Mouse (Mus musculus): ENCODE results near the gene Meiob. TPM values are rescaled to one million over a fixed set of nuclear protein-coding genes. Genes with fewer than 3 reads are reported as not detected.

Meiob gene
- polyA plus RNA-seq, 1 experiment from 2014 or later: not detected

DNA sequence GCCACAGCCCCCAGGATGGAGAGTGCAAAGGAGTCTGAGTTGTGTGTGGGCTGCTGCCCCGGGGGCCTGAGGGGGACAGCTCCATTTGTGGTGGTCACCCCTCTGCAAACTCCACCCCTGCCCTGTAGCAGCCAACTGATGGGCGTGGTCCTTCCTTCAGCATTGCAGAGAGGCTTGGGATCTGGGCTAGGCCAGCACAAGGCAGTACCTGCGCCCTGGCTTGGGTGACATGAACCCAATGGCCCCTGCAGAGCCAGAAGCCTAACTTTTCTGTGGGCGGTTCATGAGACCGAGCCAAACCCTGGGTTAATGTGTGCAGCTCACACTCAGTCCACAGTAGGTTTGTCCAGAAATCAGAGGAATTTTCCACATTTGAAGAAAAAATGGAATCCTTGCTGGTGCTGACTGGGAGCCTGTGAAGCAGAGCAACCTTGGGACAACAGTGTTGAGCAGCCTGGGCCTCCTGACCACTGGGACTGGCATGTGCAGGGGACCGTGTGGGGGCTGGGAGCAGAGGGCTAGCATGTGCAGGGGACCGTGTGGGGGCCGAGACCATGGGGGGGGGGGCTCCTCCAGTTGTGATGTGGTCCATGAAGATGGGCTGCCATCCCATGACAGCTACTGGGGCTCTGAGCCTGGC, 53.9 kb downstream of the Meiob start:
- 87% methylated on average over 8 of the region's 8 CpGs for WGBS
- Histone ChIP-seq H3K36me3 (ENCODE audit: control insufficient read depth, insufficient read depth, low read length) (peaks cover 22% of the 10 kb centered on the region), H3K4me3 (ENCODE audit: low read length) (no peak overlapping the region), H3K9me3 (ENCODE audit: control insufficient read depth, low read length) (no peaks in the 10 kb centered on the region), H3K4me1 (ENCODE audit: control insufficient read depth, insufficient read depth, low read depth, low read length) (no peaks in the 10 kb centered on the region), H3K27me3 (replicated peaks; ENCODE audit: control insufficient read depth, insufficient read depth, low read length) (no peaks in the 10 kb centered on the region), H3K27ac (ENCODE audit: low read depth, low read length) (no peak overlapping the region), H3K4me2 (ENCODE audit: low read length) (no peak overlapping the region), H3K9ac (ENCODE audit: low read depth, low read length) (no peak overlapping the region)
- ATAC-seq: no peak

DNA sequence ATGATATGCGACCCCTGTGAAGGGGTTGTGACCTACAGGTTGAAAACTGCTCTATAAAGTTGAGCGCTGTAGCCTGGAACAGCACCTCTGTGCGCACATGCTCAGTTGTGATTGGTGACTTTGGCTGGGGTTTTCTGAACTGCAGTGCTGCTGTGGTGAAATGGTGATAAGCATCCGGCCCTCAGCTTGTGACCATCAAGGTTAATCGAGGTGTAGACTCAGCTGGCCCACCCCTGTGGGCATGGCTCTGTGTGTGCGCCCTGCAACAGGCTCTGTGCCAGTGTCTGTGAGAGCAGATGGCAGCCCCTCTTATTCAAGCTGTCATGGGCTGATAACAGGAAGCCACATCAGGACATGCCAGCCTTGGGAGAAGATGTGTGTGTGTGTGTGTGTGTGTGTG, 54.9 kb downstream of the Meiob start:
- peaks cover 23% of the 10 kb centered on the region for H3K36me3 ChIP-seq (ENCODE audit: control insufficient read depth, insufficient read depth, low read length)
- WGBS: 81% methylated on average over 6 of the region's 6 CpGs

DNA sequence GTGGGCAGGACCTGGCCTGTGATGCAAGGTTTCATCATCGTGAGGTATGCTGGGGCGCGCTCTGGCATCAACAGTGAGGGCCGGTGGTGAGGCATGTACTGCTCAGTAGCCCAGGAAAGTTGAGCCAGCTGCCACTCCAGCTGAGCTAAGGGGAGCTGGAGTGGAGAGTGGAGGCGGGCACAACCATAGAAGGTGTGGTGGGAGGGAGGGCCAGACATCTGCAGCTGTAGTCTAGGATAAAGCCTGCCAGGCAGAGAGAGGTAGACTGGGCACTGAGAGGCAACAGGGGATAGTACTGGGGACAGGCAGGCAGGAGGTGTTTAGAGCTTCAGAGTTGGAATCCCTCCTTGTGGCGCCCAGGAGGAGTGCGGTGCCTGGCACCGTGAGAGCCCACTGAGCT, 56.0 kb downstream of the Meiob start:
- 94% methylated on average over 8 of the region's 8 CpGs for WGBS

More for the DNA sequence above, 54.9 kb downstream of the Meiob start:
- Histone ChIP-seq H3K4me1 (ENCODE audit: control insufficient read depth, insufficient read depth, low read depth, low read length) (no peaks in the 10 kb centered on the region), H3K9ac (ENCODE audit: low read depth, low read length) (no peak overlapping the region), H3K4me2 (ENCODE audit: low read length) (no peak overlapping the region), H3K27ac (ENCODE audit: low read depth, low read length) (no peak overlapping the region), H3K4me3 (ENCODE audit: low read length) (no peak overlapping the region), H3K9me3 (ENCODE audit: control insufficient read depth, low read length) (no peaks in the 10 kb centered on the region), H3K27me3 (replicated peaks; ENCODE audit: control insufficient read depth, insufficient read depth, low read length) (no peaks in the 10 kb centered on the region)
- no peak for ATAC-seq

DNA sequence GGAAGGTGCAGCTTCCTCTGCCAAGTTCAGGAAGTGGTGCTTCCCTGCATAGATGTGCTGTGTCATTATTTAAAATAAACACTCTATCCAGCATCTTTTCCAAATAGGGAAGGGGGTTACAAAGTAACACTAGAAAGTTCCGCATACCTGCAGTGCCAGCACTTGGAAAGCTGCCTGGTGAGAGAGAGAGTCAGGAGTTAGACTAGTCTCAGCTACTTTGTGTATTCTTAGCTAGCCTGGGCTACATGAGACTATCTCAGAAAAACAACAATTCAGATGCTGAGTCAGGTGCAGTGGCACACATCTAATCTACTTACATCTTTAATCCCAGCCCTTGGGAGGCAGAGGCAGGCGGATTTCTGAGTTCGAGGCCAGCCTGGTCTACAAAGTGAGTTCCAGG, 57.7 kb downstream of the Meiob start:
- 95% methylated on average over 3 of the region's 3 CpGs for WGBS
- ATAC-seq: no peak
- Histone ChIP-seq H3K4me1 (ENCODE audit: control insufficient read depth, insufficient read depth, low read depth, low read length) (no peaks in the 10 kb centered on the region), H3K9ac (ENCODE audit: low read depth, low read length) (no peak overlapping the region), H3K27me3 (replicated peaks; ENCODE audit: control insufficient read depth, insufficient read depth, low read length) (no peaks in the 10 kb centered on the region), H3K27ac (ENCODE audit: low read depth, low read length) (no peak overlapping the region), H3K4me3 (ENCODE audit: low read length) (no peak overlapping the region), H3K36me3 (ENCODE audit: control insufficient read depth, insufficient read depth, low read length) (peaks cover 25% of the 10 kb centered on the region), H3K9me3 (ENCODE audit: control insufficient read depth, low read length) (no peaks in the 10 kb centered on the region), H3K4me2 (ENCODE audit: low read length) (no peak overlapping the region)

More for the DNA sequence above, 56.0 kb downstream of the Meiob start:
- no peak overlapping the region for H3K9ac ChIP-seq (ENCODE audit: low read depth, low read length)
- no peaks in the 10 kb centered on the region for H3K9me3 ChIP-seq (ENCODE audit: control insufficient read depth, low read length)
- no peak for ATAC-seq
- H3K4me2 ChIP-seq (ENCODE audit: low read length): no peak overlapping the region
- H3K4me3 ChIP-seq (ENCODE audit: low read length): no peak overlapping the region
- H3K4me1 ChIP-seq (ENCODE audit: control insufficient read depth, insufficient read depth, low read depth, low read length): no peaks in the 10 kb centered on the region
- peaks cover 25% of the 10 kb centered on the region for H3K36me3 ChIP-seq (ENCODE audit: control insufficient read depth, insufficient read depth, low read length)
- H3K27me3 ChIP-seq (replicated peaks; ENCODE audit: control insufficient read depth, insufficient read depth, low read length): no peaks in the 10 kb centered on the region
- H3K27ac ChIP-seq (ENCODE audit: low read depth, low read length): no peak overlapping the region

DNA sequence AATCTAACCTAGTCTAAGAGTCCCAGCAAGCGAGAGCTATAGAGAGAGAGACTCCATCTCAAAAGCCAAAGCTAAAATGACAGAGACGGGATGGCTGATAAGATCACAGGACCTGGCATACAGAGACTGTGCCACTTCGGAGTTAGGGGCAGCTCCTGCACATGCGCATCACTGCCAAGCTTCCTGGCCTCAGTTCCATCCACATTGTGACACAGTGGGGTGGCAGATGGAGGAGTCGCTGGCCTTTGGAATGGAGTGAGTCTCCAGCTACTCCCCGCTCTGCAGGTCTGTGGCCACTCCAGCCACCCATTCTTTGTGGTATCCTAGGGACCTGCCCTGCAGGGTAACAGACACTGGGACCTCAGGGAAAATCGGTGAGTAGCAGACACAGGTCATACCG, 61.7 kb downstream of the Meiob start, which contains the start of gene Igfals:
TSS of gene Igfals (plus strand) at position 222 of the 400 bp plus-strand sequence.
- Histone ChIP-seq H3K36me3 (ENCODE audit: control insufficient read depth, insufficient read depth, low read length) (peaks cover 20% of the 10 kb centered on the region), H3K4me3 (ENCODE audit: low read length) (no peak within 1 kb of the TSS), H3K27ac (ENCODE audit: low read depth, low read length) (no peak within 1 kb of the TSS), H3K9me3 (ENCODE audit: control insufficient read depth, low read length) (no peaks in the 10 kb centered on the region), H3K4me2 (ENCODE audit: low read length) (no peak within 1 kb of the TSS), H3K4me1 (ENCODE audit: control insufficient read depth, insufficient read depth, low read depth, low read length) (no peaks in the 10 kb centered on the region), H3K9ac (ENCODE audit: low read depth, low read length) (no peak within 1 kb of the TSS), H3K27me3 (replicated peaks; ENCODE audit: control insufficient read depth, insufficient read depth, low read length) (no peaks in the 10 kb centered on the region)
- ATAC-seq: no peak
- WGBS: 90% methylated on average over 8 of the region's 8 CpGs

DNA sequence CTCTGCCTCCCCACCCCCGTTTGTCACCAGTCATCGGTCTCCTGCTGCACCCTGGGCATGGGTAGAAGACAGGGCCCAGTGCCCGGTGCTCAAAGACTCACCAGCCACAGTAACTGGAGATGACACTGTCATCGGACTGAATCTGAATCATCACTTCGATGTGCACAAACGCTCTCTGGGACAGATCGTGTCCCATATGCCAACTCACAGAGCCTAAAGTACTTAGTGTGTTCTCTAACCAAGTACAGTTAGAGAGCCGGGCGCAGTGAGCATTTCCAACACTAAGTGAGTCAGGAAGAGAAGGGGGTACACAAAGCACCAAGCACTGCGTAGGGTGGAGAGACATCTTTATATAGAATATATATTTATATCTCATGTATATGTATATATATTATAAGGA, 63.8 kb downstream of the Meiob start:
- Histone ChIP-seq H3K36me3 (ENCODE audit: control insufficient read depth, insufficient read depth, low read length) (peaks cover 12% of the 10 kb centered on the region), H3K9ac (ENCODE audit: low read depth, low read length) (no peak overlapping the region), H3K4me2 (ENCODE audit: low read length) (no peak overlapping the region), H3K4me3 (ENCODE audit: low read length) (no peak overlapping the region), H3K27ac (ENCODE audit: low read depth, low read length) (no peak overlapping the region), H3K9me3 (ENCODE audit: control insufficient read depth, low read length) (no peaks in the 10 kb centered on the region), H3K27me3 (replicated peaks; ENCODE audit: control insufficient read depth, insufficient read depth, low read length) (no peaks in the 10 kb centered on the region), H3K4me1 (ENCODE audit: control insufficient read depth, insufficient read depth, low read depth, low read length) (no peaks in the 10 kb centered on the region)
- ATAC-seq: no peak
- 96% methylated on average over 10 of the region's 10 CpGs for WGBS

DNA sequence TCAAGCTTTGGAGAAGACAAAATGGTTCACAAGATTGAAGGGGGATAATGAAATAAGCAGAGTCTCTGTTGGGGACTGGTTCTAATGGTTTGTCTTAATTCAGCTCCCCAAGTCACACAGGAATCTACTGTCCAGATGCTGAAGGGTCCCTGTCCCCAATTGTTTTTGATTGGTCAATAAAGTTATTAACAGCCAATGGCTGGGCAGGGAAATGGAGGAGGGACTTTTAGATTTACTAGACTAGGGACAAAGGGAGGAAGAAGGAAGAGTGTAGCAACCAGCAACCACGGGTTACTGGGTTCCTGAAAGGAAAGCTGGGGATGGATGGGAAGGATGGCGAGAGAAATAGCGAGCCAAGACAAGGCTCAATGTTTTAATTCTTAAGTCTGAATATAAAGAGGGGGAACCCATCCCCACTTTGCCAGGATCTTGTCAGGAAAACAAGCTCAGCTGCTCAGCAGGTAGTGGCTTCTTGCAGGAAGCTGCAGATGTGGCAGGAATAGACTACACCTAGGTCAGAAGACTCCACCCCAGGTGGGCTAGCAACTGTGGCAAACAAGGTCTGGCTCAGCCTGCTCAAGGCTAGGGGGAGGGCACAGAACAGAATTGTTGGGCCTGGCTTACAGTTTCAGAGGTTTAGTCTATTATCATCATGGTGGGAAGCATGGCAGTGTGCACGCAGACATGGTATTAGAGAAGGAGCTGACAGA, 69.8 kb downstream of the Meiob start:
- H3K4me2 ChIP-seq (ENCODE audit: low read length): no peak overlapping the region
- no peak overlapping the region for H3K4me3 ChIP-seq (ENCODE audit: low read length)
- ATAC-seq: no peak
- no peaks in the 10 kb centered on the region for H3K36me3 ChIP-seq (ENCODE audit: control insufficient read depth, insufficient read depth, low read length)
- H3K4me1 ChIP-seq (ENCODE audit: control insufficient read depth, insufficient read depth, low read depth, low read length): no peaks in the 10 kb centered on the region
- H3K27ac ChIP-seq (ENCODE audit: low read depth, low read length): no peak overlapping the region
- no peak overlapping the region for H3K9ac ChIP-seq (ENCODE audit: low read depth, low read length)
- H3K27me3 ChIP-seq (replicated peaks; ENCODE audit: control insufficient read depth, insufficient read depth, low read length): no peaks in the 10 kb centered on the region
- 44% methylated on average over 4 of the region's 4 CpGs for WGBS
- no peaks in the 10 kb centered on the region for H3K9me3 ChIP-seq (ENCODE audit: control insufficient read depth, low read length)

DNA sequence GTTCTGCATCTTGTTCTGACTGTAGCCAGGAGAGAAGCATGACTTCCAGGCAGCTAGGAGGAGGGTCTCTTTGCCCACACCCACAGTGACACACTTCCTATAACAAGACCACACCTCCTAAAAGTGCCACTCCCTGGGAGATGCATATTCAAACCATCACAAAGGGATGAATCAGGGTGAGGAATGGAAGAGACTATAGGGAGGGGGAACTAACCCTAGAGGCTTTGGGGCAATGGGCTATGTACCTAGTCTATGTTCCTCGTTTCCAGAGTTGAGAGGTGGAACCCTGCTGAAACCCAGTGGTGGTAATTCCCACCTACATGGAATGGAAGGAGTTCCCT, 70.3 kb downstream of the Meiob start:
- H3K4me1 ChIP-seq (ENCODE audit: control insufficient read depth, insufficient read depth, low read depth, low read length): no peaks in the 10 kb centered on the region
- H3K27me3 ChIP-seq (replicated peaks; ENCODE audit: control insufficient read depth, insufficient read depth, low read length): no peaks in the 10 kb centered on the region
- no peak overlapping the region for H3K4me3 ChIP-seq (ENCODE audit: low read length)
- H3K9ac ChIP-seq (ENCODE audit: low read depth, low read length): no peak overlapping the region
- no peaks in the 10 kb centered on the region for H3K36me3 ChIP-seq (ENCODE audit: control insufficient read depth, insufficient read depth, low read length)
- no peaks in the 10 kb centered on the region for H3K9me3 ChIP-seq (ENCODE audit: control insufficient read depth, low read length)
- no peak for ATAC-seq
- 53% methylated on average over 1 of the region's 1 CpGs for WGBS
- no peak overlapping the region for H3K4me2 ChIP-seq (ENCODE audit: low read length)
- no peak overlapping the region for H3K27ac ChIP-seq (ENCODE audit: low read depth, low read length)

DNA sequence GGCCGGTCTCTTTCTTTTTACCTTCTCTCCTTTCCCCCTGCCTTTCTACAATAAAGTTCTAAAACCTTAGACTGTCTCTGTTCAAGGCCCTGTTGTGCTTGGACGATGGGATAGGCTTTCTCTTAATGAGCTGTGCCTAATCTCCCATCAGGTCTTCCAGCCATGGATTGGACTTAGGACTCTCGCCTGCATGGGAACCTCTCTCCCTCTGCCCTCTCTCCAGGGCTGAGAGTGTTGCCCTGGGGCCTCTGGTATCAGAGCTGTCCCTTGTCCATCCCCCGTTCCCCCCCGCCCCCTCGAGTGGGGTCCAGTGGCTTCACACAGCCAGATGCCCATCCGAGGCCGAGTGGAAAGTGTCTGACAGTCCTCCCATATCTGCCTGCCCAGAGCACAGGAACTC, 70.9 kb downstream of the Meiob start:
- 79% methylated on average over 8 of the region's 8 CpGs for WGBS

More for the DNA sequence above, 70.9 kb downstream of the Meiob start:
- Histone ChIP-seq H3K9ac (ENCODE audit: low read depth, low read length) (no peak overlapping the region), H3K27me3 (replicated peaks; ENCODE audit: control insufficient read depth, insufficient read depth, low read length) (no peaks in the 10 kb centered on the region), H3K9me3 (ENCODE audit: control insufficient read depth, low read length) (no peaks in the 10 kb centered on the region), H3K36me3 (ENCODE audit: control insufficient read depth, insufficient read depth, low read length) (no peaks in the 10 kb centered on the region), H3K4me2 (ENCODE audit: low read length) (no peak overlapping the region), H3K4me1 (ENCODE audit: control insufficient read depth, insufficient read depth, low read depth, low read length) (no peaks in the 10 kb centered on the region), H3K27ac (ENCODE audit: low read depth, low read length) (no peak overlapping the region), H3K4me3 (ENCODE audit: low read length) (no peak overlapping the region)
- no peak for ATAC-seq

Data from hindbrain, embryonic 16.5 days (tissue).